Mouse (Mus musculus) liver, postnatal 0 days (tissue): Measurements from ENCODE around the gene Ncbp3.

Source experiments
- CTCF ChIP-seq: sonication (generic); IDR thresholded peaks from 2 replicates; pipeline ENCODE4 v1.5.1; 2016; ENCODE audit warnings: antibody characterized with exemption, low read depth
- EP300 ChIP-seq: IDR thresholded peaks from 2 replicates; pipeline ENCODE4 v1.6.1; 2016; ENCODE audit warnings: antibody characterized with exemption, low read depth, mild to moderate bottlenecking

GRCm38 (mm10) chr11:73099976-73100750, 52.6 kb downstream of the Ncbp3 start:
- TF ChIP-seq CTCF (no peak), EP300 (no peak)
